Mouse (Mus musculus) forebrain, embryonic 14.5 days (tissue): ENCODE data around the gene Vsir. TPM values are rescaled to one million over a fixed set of nuclear protein-coding genes. Genes with fewer than 3 reads are reported as not detected.

Source experiments
- ATAC-seq: fragments of 200-750 bp; cut with Nextera tagmentation; 2 replicates; pipeline ENCODE4 v1.8.0; 2017; ENCODE audit warnings: mild to moderate bottlenecking, moderate library complexity
- DNase-seq: peaks from one replicate; pipeline ENCODE4 v3.0.0-alpha.2; 2015; ENCODE audit warnings: low spot score
- H3K27ac ChIP-seq: fragments of 300-500 bp; sonication (generic); 2 replicates; pipeline ENCODE4 v1.5.1; 2014; ENCODE audit warnings: low read depth, mild to moderate bottlenecking, control low read depth, low read length, moderate library complexity
- H3K27me3 ChIP-seq: fragments of 300-500 bp; sonication (generic); replicated peaks from 2 replicates; pipeline ENCODE4 v1.6.1; 2014; ENCODE audit warnings: low read length, control low read depth, mixed read lengths; ENCODE audit not compliant: control insufficient read depth, insufficient read depth
- H3K36me3 ChIP-seq: fragments of 300-500 bp; sonication (generic); 2 replicates; pipeline ENCODE4 v1.6.1; 2014; ENCODE audit warnings: low read length, control low read depth; ENCODE audit not compliant: control insufficient read depth, insufficient read depth
- H3K4me1 ChIP-seq: fragments of 300-500 bp; sonication (generic); 2 replicates; pipeline ENCODE4 v1.6.1; 2014; ENCODE audit warnings: antibody characterized with exemption, low read length, control low read depth; ENCODE audit not compliant: control insufficient read depth, insufficient read depth
- H3K4me2 ChIP-seq: fragments of 300-500 bp; sonication (generic); 2 replicates; pipeline ENCODE4 v1.6.1; 2014; ENCODE audit warnings: mild to moderate bottlenecking, control low read depth, low read length
- H3K4me3 ChIP-seq: fragments of 300-500 bp; sonication (generic); 2 replicates; pipeline ENCODE4 v1.5.1; 2014; ENCODE audit warnings: low read depth, low read length, control low read depth
- H3K9ac ChIP-seq: fragments of 300-500 bp; sonication (generic); 2 replicates; pipeline ENCODE4 v1.6.1; 2014; ENCODE audit warnings: mild to moderate bottlenecking, low read length, control low read depth, moderate library complexity
- H3K9me3 ChIP-seq: fragments of 300-500 bp; sonication (generic); replicated peaks from 2 replicates; pipeline ENCODE4 v1.6.1; 2016; ENCODE audit warnings: low read length, control low read depth, mixed read lengths; ENCODE audit not compliant: control insufficient read depth
- WGBS: fragments of 180-500 bp; shearing (Covaris S2); extraction: QIAGEN DNeasy Blood & Tissue Kit; methylation state at CpG from one replicate; pipeline ENCODE4 v1.1.7; 2014; 5-methylcytosine and 5-hydroxymethylcytosine counted together
- polyA plus RNA-seq: library from polyadenylated mRNA; unstranded; fragments of >200 nt; fragmentation: Nextera tagmentation; extraction: Ambion mirVana; gene quantifications from 2 replicates; pipeline ENCODE4 v1.2.1, GENCODE M21; 2014

The Vsir gene
- polyA plus RNA-seq, 1 experiment from 2014 or later, result 2.1 TPM

GRCm38 (mm10) chr10:60350805-60351167 is 4.1 kb downstream of the Vsir start:
- Histone ChIP-seq H3K27ac (no peak overlapping the region), H3K36me3 (no peaks in the 10 kb centered on the region), H3K27me3 (peaks cover 11% of the 10 kb centered on the region), H3K4me2 (no peak overlapping the region), H3K4me3 (no peak overlapping the region), H3K9me3 (no peaks in the 10 kb centered on the region), H3K4me1 (peaks cover 18% of the 10 kb centered on the region), H3K9ac (no peak overlapping the region)
- whole genome bisulfite sequencing, result 41% methylated on average over 3 of the region's 3 CpGs
- peak; percentile 61 for ATAC-seq
- peak; percentile 71 for DNase-seq

GRCm38 (mm10) chr10:60351248-60351647 is 4.6 kb downstream of the Vsir start:
- Histone ChIP-seq H3K4me1 (peaks cover 15% of the 10 kb centered on the region), H3K27ac (no peak overlapping the region), H3K4me3 (no peak overlapping the region), H3K36me3 (no peaks in the 10 kb centered on the region), H3K9ac (no peak overlapping the region), H3K4me2 (no peak overlapping the region), H3K27me3 (peaks cover 9% of the 10 kb centered on the region), H3K9me3 (no peaks in the 10 kb centered on the region)
- WGBS, result 22% methylated on average over 3 of the region's 3 CpGs
- DNase-seq (no peak), ATAC-seq (no peak)

GRCm38 (mm10) chr10:60351761-60352455 is 5.3 kb downstream of the Vsir start:
- 46% methylated on average over 7 of the region's 7 CpGs for WGBS
- no peak for ATAC-seq
- Histone ChIP-seq H3K9ac (no peak overlapping the region), H3K36me3 (no peaks in the 10 kb centered on the region), H3K9me3 (no peaks in the 10 kb centered on the region), H3K4me3 (no peak overlapping the region), H3K27me3 (peaks cover 3% of the 10 kb centered on the region), H3K4me1 (peaks cover 10% of the 10 kb centered on the region), H3K27ac (no peak overlapping the region), H3K4me2 (no peak overlapping the region)
- peak; percentile 21 for DNase-seq

- Histone ChIP-seq H3K36me3 (no peaks in the 10 kb centered on the region), H3K4me1 (peaks cover 9% of the 10 kb centered on the region), H3K27ac (no peak overlapping the region), H3K4me2 (no peak overlapping the region), H3K27me3 (no peaks in the 10 kb centered on the region), H3K9me3 (no peaks in the 10 kb centered on the region), H3K4me3 (no peak overlapping the region), H3K9ac (no peak overlapping the region)
- 68% methylated on average over 5 of the region's 5 CpGs for WGBS
- no peak for ATAC-seq
- DNase-seq, result no peak
Observed at GRCm38 (mm10) chr10:60353241-60354002, 6.8 kb downstream of the Vsir start.

- Histone ChIP-seq H3K27ac (no peak overlapping the region), H3K9ac (no peak overlapping the region), H3K27me3 (no peaks in the 10 kb centered on the region), H3K9me3 (no peaks in the 10 kb centered on the region), H3K4me2 (no peak overlapping the region), H3K36me3 (no peaks in the 10 kb centered on the region), H3K4me1 (peaks cover 9% of the 10 kb centered on the region), H3K4me3 (no peak overlapping the region)
- no peak for DNase-seq
- ATAC-seq, result no peak
- WGBS, result 88% methylated on average over 4 of the region's 4 CpGs
Observed at GRCm38 (mm10) chr10:60354003-60354325, 7.3 kb downstream of the Vsir start.

GRCm38 (mm10) chr10:60354881-60355677 is 8.4 kb downstream of the Vsir start:
- Histone ChIP-seq H3K9ac (no peak overlapping the region), H3K36me3 (no peaks in the 10 kb centered on the region), H3K4me3 (no peak overlapping the region), H3K27ac (no peak overlapping the region), H3K4me1 (peaks cover 9% of the 10 kb centered on the region), H3K27me3 (no peaks in the 10 kb centered on the region), H3K4me2 (no peak overlapping the region), H3K9me3 (no peaks in the 10 kb centered on the region)
- 82% methylated on average over 11 of the region's 11 CpGs for WGBS
- ATAC-seq (no peak), DNase-seq (no peak)

- H3K4me2 ChIP-seq, result no peak overlapping the region
- no peak overlapping the region for H3K27ac ChIP-seq
- WGBS, result 94% methylated on average over 4 of the region's 4 CpGs
Observed at GRCm38 (mm10) chr10:60357441-60357840, 10.8 kb downstream of the Vsir start.

GRCm38 (mm10) chr10:60357901-60358300 is 11.2 kb downstream of the Vsir start:
- H3K4me3 ChIP-seq, result no peak overlapping the region
- H3K27me3 ChIP-seq, result no peaks in the 10 kb centered on the region
- H3K36me3 ChIP-seq, result no peaks in the 10 kb centered on the region
- ATAC-seq, result no peak
- no peak for DNase-seq
- H3K9ac ChIP-seq, result no peak overlapping the region
- no peak overlapping the region for H3K27ac ChIP-seq
- 94% methylated on average over 14 of the region's 14 CpGs for WGBS
- H3K4me1 ChIP-seq, result peaks cover 5% of the 10 kb centered on the region; the same call in 1 of the 2 replicates
- no peaks in the 10 kb centered on the region for H3K9me3 ChIP-seq
- no peak overlapping the region for H3K4me2 ChIP-seq

More at GRCm38 (mm10) chr10:60357441-60357840, 10.8 kb downstream of the Vsir start:
- Histone ChIP-seq H3K27me3 (no peaks in the 10 kb centered on the region), H3K9me3 (no peaks in the 10 kb centered on the region), H3K9ac (no peak overlapping the region), H3K4me1 (peaks cover 5% of the 10 kb centered on the region; the same call in 1 of the 2 replicates), H3K36me3 (no peaks in the 10 kb centered on the region), H3K4me3 (no peak overlapping the region)
- no peak for DNase-seq
- no peak for ATAC-seq
